Mouse (Mus musculus) embryonic facial prominence, embryonic 10.5 days (tissue): ENCODE results near the gene Gls2. TPM values are rescaled to one million over a fixed set of nuclear protein-coding genes. Genes with fewer than 3 reads are reported as not detected.
"Not testable (repeated sequence)": the region's sequence is repeated elsewhere in the genome, so short reads cannot be mapped to it uniquely, and the experiment has no call there.

Experiments
- DNase-seq: peaks from one replicate; pipeline ENCODE4 v3.0.0-alpha.2; 2017; ENCODE audit warnings: low spot score
- H3K27ac ChIP-seq: fragments of 300-500 bp; sonication (generic); replicated peaks from 2 replicates; pipeline ENCODE4 v1.5.1; 2016; ENCODE audit warnings: mild to moderate bottlenecking
- H3K27me3 ChIP-seq: fragments of 300-500 bp; sonication (generic); replicated peaks from 2 replicates; pipeline ENCODE4 v1.6.1; 2016; ENCODE audit warnings: low read depth, mild to moderate bottlenecking; ENCODE audit not compliant: poor library complexity, severe bottlenecking
- H3K36me3 ChIP-seq: fragments of 300-500 bp; sonication (generic); replicated peaks from 2 replicates; pipeline ENCODE4 v1.6.1; 2016; ENCODE audit warnings: mild to moderate bottlenecking, moderate library complexity
- H3K4me1 ChIP-seq: fragments of 300-500 bp; sonication (generic); 2 replicates; pipeline ENCODE4 v1.6.1; 2016
- H3K4me3 ChIP-seq: fragments of 300-500 bp; sonication (generic); 2 replicates; pipeline ENCODE4 v1.5.1; 2016; ENCODE audit warnings: mild to moderate bottlenecking, moderate library complexity
- H3K9me3 ChIP-seq: fragments of 300-500 bp; sonication (generic); 2 replicates; pipeline ENCODE4 v1.6.1; 2016; ENCODE audit warnings: mild to moderate bottlenecking
- WGBS: fragments of 180-500 bp; shearing (Covaris S2); methylation state at CpG from one replicate; pipeline ENCODE4 v1.1.7; 2016; 5-methylcytosine and 5-hydroxymethylcytosine counted together
- polyA plus RNA-seq: library from polyadenylated mRNA; unstranded; fragments of >200 nt; fragmentation: Nextera tagmentation; extraction: Ambion mirVana; gene quantifications from 2 replicates; pipeline ENCODE4 v1.2.1, GENCODE M21; 2016

Gls2 gene
- polyA plus RNA-seq, 1 experiment from 2014 or later: 1.5 TPM

DNA sequence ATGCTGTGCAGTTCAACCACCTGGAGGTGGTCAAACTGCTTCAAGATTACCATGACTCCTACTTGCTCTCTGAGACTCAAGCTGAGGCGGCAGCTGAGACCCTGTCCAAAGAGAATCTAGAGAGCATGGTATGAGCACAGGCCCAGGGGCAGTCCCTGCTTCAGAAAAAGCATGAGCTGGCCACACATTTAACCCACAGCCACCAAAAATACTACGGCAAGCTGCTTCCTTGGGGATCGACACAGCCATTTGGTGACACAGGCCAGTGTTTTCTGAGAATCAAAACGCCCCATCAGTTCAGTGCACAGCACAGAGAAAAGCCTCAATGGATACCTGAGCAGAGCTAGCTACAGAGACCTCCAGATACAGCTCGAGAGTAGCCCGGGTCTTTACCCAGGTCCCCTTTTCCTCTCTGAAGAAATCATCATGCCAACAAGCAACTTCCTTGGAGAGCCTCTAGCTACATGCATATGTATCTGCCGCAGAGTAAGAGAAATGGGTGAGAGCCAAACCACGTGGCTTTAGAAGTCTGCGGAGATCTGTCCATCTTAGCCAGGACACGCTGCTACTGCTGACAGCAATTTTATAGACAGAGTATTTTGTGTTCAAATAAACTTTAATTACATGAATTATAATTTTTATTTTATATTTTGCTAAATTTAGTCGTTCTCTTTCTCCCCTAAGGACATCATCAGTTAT is 15.2 kb downstream of the Gls2 start:
- Histone ChIP-seq H3K36me3 (peaks cover 35% of the 10 kb centered on the region), H3K27me3 (peaks cover 14% of the 10 kb centered on the region), H3K4me3 (peak overlapping the region; percentile 18; the same call in 1 of the 2 replicates), H3K4me1 (peaks cover 18% of the 10 kb centered on the region), H3K9me3 (no peaks in the 10 kb centered on the region), H3K27ac (no peak overlapping the region)
- 95% methylated on average over 11 of the region's 11 CpGs for WGBS
- DNase-seq: no peak

DNA sequence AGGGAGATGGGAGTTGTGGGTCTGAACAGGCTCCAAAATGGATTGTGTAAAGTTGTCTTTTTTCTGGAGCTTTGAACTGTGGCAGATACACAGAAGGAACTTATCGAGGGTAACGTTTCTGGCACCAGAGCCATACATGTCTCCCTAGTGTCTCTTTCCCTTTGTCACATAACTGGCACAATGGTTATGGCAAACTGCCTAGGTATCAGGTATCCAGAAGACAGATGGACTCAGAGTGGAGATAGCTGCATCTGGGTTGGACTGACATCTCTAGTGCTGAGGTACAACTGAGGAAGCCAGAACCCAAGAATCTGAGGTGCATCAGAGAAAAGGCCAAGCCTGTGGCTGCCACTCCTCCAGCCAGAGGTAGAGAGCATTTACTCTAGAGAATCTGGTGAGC is 15.9 kb downstream of the Gls2 start:
- peaks cover 35% of the 10 kb centered on the region for H3K36me3 ChIP-seq
- WGBS: 88% methylated on average over 2 of the region's 2 CpGs
- peaks cover 20% of the 10 kb centered on the region for H3K27me3 ChIP-seq
- H3K9me3 ChIP-seq: no peaks in the 10 kb centered on the region
- H3K27ac ChIP-seq: no peak overlapping the region
- DNase-seq: no peak
- H3K4me1 ChIP-seq: peaks cover 18% of the 10 kb centered on the region
- H3K4me3 ChIP-seq: peak overlapping the region; percentile 80

DNA sequence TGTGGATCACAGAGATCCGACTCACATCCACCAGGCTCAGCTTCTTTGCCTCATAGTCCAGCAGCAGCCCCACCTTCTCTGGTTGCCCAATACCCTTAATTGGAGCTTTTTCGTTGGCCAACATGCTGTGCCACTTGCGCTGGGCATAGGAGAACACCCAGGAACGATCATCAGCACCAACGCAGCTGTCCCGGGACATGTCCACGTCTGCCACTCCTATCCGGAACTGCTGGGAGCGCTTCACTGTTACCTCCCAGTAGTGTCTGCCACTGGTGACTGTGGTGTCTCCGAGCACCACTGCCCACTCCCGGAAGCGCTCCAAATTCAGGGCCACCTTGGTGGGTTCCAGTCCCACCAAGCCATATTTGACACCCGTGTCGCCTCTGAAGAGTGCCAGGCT is 16.7 kb downstream of the Gls2 start:
- H3K4me3 ChIP-seq: peak overlapping the region; percentile 80
- H3K27me3 ChIP-seq: peaks cover 20% of the 10 kb centered on the region
- no peaks in the 10 kb centered on the region for H3K9me3 ChIP-seq
- H3K4me1 ChIP-seq: peaks cover 18% of the 10 kb centered on the region
- H3K36me3 ChIP-seq: peaks cover 35% of the 10 kb centered on the region
- peak; percentile 15 for DNase-seq
- 34% methylated on average over 14 of the region's 14 CpGs for WGBS
- peak overlapping the region; percentile 78 for H3K27ac ChIP-seq

GRCm38 (mm10) chr10:128211390-128212108 is 17.3 kb downstream of the Gls2 start, which contains the start of gene Spryd4:
Gene Spryd4, minus strand, starts transcription at chr10:128211807.
- DNase-seq: peak; percentile 95
- H3K4me1 ChIP-seq: peaks cover 18% of the 10 kb centered on the region
- H3K4me3 ChIP-seq: peak within 1 kb of the TSS; percentile 80
- H3K9me3 ChIP-seq: no peaks in the 10 kb centered on the region
- H3K27ac ChIP-seq: peak within 1 kb of the TSS; percentile 78
- H3K36me3 ChIP-seq: peaks cover 29% of the 10 kb centered on the region
- H3K27me3 ChIP-seq: peaks cover 20% of the 10 kb centered on the region
- whole genome bisulfite sequencing: under 1% methylated on average over 30 of the region's 30 CpGs

GRCm38 (mm10) chr10:128212148-128212547 is 17.9 kb downstream of the Gls2 start:
- 48% methylated on average over 6 of the region's 6 CpGs for WGBS
- Histone ChIP-seq H3K27me3 (peaks cover 20% of the 10 kb centered on the region), H3K27ac (peak overlapping the region; percentile 78), H3K4me3 (peak overlapping the region; percentile 80), H3K9me3 (no peaks in the 10 kb centered on the region), H3K4me1 (peaks cover 18% of the 10 kb centered on the region), H3K36me3 (peaks cover 24% of the 10 kb centered on the region)
- DNase-seq: no peak

DNA sequence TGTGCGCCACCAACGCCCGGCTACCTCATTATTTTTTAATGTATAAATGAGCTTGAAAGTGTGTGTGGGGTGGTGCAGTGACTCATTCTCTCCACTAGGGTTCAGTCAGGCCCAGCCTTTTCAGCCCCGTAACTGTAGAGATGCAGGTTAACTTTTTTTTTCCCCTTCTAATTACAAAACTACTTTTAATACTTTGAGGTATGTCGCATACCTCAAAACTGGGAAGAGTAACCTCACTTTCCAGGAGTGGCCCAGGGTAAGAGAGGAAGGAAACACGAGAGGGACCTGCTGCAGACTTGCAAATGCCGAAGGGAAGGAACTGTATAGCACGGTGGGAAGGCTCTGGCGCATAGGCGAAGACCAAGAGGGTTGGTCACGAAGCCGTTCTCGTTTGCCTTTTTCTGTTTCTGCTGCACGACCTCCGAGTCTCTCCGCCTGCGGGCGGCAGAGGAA is 18.6 kb downstream of the Gls2 start:
- Histone ChIP-seq H3K27me3 (peaks cover 20% of the 10 kb centered on the region), H3K4me1 (peaks cover 18% of the 10 kb centered on the region), H3K36me3 (peaks cover 20% of the 10 kb centered on the region), H3K4me3 (peak overlapping the region; percentile 52), H3K9me3 (no peaks in the 10 kb centered on the region), H3K27ac (no peak overlapping the region)
- 3% methylated on average over 18 of the region's 18 CpGs for WGBS
- peak; percentile 69 for DNase-seq

DNA sequence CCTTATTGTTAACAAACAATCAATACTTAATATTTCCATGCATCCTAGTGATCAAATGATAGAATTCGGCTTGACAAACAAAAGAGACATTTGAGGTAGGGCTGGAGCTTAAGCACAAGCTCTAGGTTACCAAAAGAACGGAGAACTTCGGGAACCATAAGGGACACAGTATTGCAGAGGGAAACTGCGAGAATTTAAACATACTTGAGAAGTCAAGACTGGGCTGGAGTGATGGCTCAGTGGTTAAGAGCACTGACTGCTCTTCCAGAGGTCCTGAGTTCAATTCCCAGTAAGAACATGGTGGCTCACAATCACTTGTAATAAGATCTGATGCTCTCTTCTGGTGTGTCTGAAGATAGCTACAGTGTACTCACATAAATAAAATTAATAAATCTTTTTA is 19.9 kb downstream of the Gls2 start:
- 91% methylated on average over 4 of the region's 4 CpGs for WGBS

GRCm38 (mm10) chr10:128214981-128215380 is 20.7 kb downstream of the Gls2 start:
- no peak for DNase-seq
- Histone ChIP-seq H3K36me3 (0 out of 2 replicates have a peak, but pooled peaks cover 5% of the 10 kb centered on the region), H3K27me3 (peaks cover 20% of the 10 kb centered on the region), H3K27ac (no peak overlapping the region), H3K4me3 (no peak overlapping the region), H3K9me3 (no peaks in the 10 kb centered on the region), H3K4me1 (peaks cover 18% of the 10 kb centered on the region)
- WGBS: 86% methylated on average over 5 of the region's 5 CpGs

More for the DNA sequence above, 19.9 kb downstream of the Gls2 start:
- H3K4me3 ChIP-seq, H3K27ac ChIP-seq, H3K9me3 ChIP-seq, DNase-seq: not testable (repeated sequence)
- Histone ChIP-seq H3K27me3 (peaks cover 20% of the 10 kb centered on the region), H3K4me1 (peaks cover 18% of the 10 kb centered on the region), H3K36me3 (peaks cover 12% of the 10 kb centered on the region)

GRCm38 (mm10) chr10:128218387-128219117 is 24.3 kb downstream of the Gls2 start:
- no peaks in the 10 kb centered on the region for H3K36me3 ChIP-seq
- H3K27me3 ChIP-seq: peaks cover 14% of the 10 kb centered on the region
- H3K27ac ChIP-seq: no peak overlapping the region
- H3K4me1 ChIP-seq: peaks cover 6% of the 10 kb centered on the region; the same call in 1 of the 2 replicates
- 94% methylated on average over 18 of the region's 18 CpGs for WGBS
- H3K9me3 ChIP-seq: no peaks in the 10 kb centered on the region
- no peak overlapping the region for H3K4me3 ChIP-seq
- DNase-seq: no peak

GRCm38 (mm10) chr10:128221533-128222286 is 27.5 kb downstream of the Gls2 start:
- no peaks in the 10 kb centered on the region for H3K36me3 ChIP-seq
- H3K27me3 ChIP-seq: no peaks in the 10 kb centered on the region
- WGBS: 55% methylated on average over 16 of the region's 16 CpGs
- no peak overlapping the region for H3K4me3 ChIP-seq
- H3K9me3 ChIP-seq: no peaks in the 10 kb centered on the region
- H3K27ac ChIP-seq: no peak overlapping the region
- peaks cover 26% of the 10 kb centered on the region for H3K4me1 ChIP-seq
- no peak for DNase-seq

DNA sequence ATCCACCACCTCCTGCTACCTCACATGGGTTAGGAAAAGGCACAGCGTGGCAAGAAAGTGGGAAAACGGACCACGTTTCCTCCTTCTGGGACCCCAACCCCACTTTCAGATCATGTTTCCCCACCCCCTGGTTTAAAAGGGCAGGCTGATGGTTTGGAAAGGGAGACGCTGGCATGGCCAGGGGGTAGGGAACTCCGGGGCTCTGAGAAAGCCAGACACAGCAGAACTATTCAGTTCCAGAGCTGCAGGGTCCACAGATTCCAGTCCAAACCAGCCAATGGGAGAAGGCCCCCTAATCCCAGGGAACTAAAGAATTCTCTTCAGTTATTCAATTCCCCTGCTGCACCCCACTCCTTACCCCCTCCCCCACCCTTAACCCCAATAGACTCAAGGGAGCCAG is 30.8 kb downstream of the Gls2 start:
- H3K4me3 ChIP-seq: no peak overlapping the region
- DNase-seq: no peak
- peaks cover 26% of the 10 kb centered on the region for H3K4me1 ChIP-seq
- H3K27me3 ChIP-seq: no peaks in the 10 kb centered on the region
- WGBS: 36% methylated on average over 5 of the region's 5 CpGs
- no peaks in the 10 kb centered on the region for H3K36me3 ChIP-seq
- H3K27ac ChIP-seq: peak overlapping the region; percentile 59; the same call in 1 of the 2 replicates
- H3K9me3 ChIP-seq: no peaks in the 10 kb centered on the region

DNA sequence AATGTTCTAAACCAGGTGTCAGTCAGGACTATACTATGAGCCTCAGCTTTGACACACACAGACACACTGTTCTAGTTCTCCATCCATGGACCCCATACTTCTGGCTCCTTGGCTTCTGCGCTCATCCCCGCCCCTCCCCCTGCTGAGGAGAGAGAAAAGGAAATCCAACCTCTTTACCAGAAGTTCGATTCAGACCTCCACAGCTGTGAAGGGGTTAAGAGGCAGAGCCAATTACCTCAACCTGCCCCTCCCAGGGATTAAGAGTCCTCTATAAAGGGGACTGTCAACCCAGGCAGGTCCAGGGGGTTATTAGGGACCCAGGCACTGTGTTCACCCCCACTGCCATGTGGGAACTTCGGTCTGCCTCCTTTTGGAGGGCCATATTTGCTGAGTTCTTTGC is 31.3 kb downstream of the Gls2 start, which contains the start of gene Mip:
Gene Mip, plus strand, starts transcription at position 301 of the 400 bp plus-strand sequence.
- Histone ChIP-seq H3K27ac (peak within 1 kb of the TSS; percentile 59), H3K4me3 (peak within 1 kb of the TSS; percentile 29; the same call in 1 of the 2 replicates), H3K27me3 (no peaks in the 10 kb centered on the region), H3K9me3 (no peaks in the 10 kb centered on the region), H3K4me1 (peaks cover 31% of the 10 kb centered on the region), H3K36me3 (no peaks in the 10 kb centered on the region)
- no peak for DNase-seq
- WGBS: 39% methylated on average over 4 of the region's 4 CpGs
